Mouse (Mus musculus) forebrain, embryonic 13.5 days (tissue): ENCODE results near the gene Jchain. TPM values are rescaled to one million over a fixed set of nuclear protein-coding genes. Genes with fewer than 3 reads are reported as not detected.

ENCODE experiments used
- ATAC-seq: fragments of 200-750 bp; cut with Nextera tagmentation; 2 replicates; pipeline ENCODE4 v1.8.0; 2017
- H3K27ac ChIP-seq: fragments of 300-500 bp; sonication (generic); 2 replicates; pipeline ENCODE4 v1.5.1; 2015; ENCODE audit warnings: inconsistent platforms, mild to moderate bottlenecking, moderate library complexity
- H3K27me3 ChIP-seq: fragments of 300-500 bp; sonication (generic); 2 replicates; pipeline ENCODE4 v1.6.1; 2015; ENCODE audit warnings: mild to moderate bottlenecking, inconsistent platforms
- H3K36me3 ChIP-seq: fragments of 300-500 bp; sonication (generic); 2 replicates; pipeline ENCODE4 v1.6.1; 2015; ENCODE audit warnings: mild to moderate bottlenecking, inconsistent platforms; ENCODE audit not compliant: poor library complexity, severe bottlenecking
- H3K4me1 ChIP-seq: fragments of 300-500 bp; sonication (generic); 2 replicates; pipeline ENCODE4 v1.6.1; 2015; ENCODE audit warnings: inconsistent platforms
- H3K4me2 ChIP-seq: fragments of 300-500 bp; sonication (generic); 2 replicates; pipeline ENCODE4 v1.6.1; 2015; ENCODE audit warnings: inconsistent platforms, mild to moderate bottlenecking, moderate library complexity
- H3K4me3 ChIP-seq: fragments of 300-500 bp; sonication (generic); 2 replicates; pipeline ENCODE4 v1.5.1; 2015; ENCODE audit warnings: mild to moderate bottlenecking, inconsistent platforms
- H3K9ac ChIP-seq: fragments of 300-500 bp; sonication (generic); 2 replicates; pipeline ENCODE4 v1.6.1; 2015; ENCODE audit warnings: mild to moderate bottlenecking, inconsistent platforms
- H3K9me3 ChIP-seq: fragments of 300-500 bp; sonication (generic); replicated peaks from 2 replicates; pipeline ENCODE4 v1.6.1; 2016; ENCODE audit warnings: inconsistent platforms
- WGBS: fragments of 180-500 bp; shearing (Covaris S2); methylation state at CpG from one replicate; pipeline ENCODE4 v1.1.7; 2015; 5-methylcytosine and 5-hydroxymethylcytosine counted together
- polyA plus RNA-seq: library from polyadenylated mRNA; unstranded; fragments of >200 nt; fragmentation: Nextera tagmentation; extraction: Ambion mirVana; gene quantifications from 2 replicates; pipeline ENCODE4 v1.2.1, GENCODE M21; 2015

Jchain gene
- 0.18 and 0.38 TPM in 2 replicates for polyA plus RNA-seq

DNA sequence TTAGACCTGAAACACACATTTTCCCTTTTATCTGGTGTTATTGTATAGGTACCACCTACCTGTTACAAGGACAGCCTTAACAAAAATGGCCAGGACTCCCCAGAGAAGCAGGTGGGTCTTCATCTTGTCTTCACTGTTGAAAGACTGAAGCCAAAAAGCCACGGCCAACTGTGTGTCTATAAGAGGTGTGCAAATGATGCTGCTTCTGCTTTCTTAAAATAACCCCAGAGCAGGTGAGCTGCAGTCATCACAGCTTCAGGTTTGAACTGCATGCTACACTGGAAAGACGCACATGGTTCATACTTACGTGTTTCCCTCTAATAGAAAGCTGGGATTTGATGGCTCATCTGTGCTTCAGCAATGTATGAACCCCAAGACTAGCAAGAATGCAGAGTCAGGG lies at the start of gene Jchain:
Gene Jchain, minus strand, starts transcription at position 235 of the 400 bp plus-strand sequence.
- no peak for ATAC-seq
- H3K4me1 ChIP-seq = no peaks in the 10 kb centered on the region
- no peak within 1 kb of the TSS for H3K9ac ChIP-seq
- no peak within 1 kb of the TSS for H3K4me3 ChIP-seq
- WGBS = 89% methylated on average over 3 of the region's 3 CpGs
- H3K36me3 ChIP-seq = no peaks in the 10 kb centered on the region
- H3K27ac ChIP-seq = no peak within 1 kb of the TSS
- H3K27me3 ChIP-seq = no peaks in the 10 kb centered on the region
- no peak within 1 kb of the TSS for H3K4me2 ChIP-seq
- H3K9me3 ChIP-seq = no peaks in the 10 kb centered on the region

DNA sequence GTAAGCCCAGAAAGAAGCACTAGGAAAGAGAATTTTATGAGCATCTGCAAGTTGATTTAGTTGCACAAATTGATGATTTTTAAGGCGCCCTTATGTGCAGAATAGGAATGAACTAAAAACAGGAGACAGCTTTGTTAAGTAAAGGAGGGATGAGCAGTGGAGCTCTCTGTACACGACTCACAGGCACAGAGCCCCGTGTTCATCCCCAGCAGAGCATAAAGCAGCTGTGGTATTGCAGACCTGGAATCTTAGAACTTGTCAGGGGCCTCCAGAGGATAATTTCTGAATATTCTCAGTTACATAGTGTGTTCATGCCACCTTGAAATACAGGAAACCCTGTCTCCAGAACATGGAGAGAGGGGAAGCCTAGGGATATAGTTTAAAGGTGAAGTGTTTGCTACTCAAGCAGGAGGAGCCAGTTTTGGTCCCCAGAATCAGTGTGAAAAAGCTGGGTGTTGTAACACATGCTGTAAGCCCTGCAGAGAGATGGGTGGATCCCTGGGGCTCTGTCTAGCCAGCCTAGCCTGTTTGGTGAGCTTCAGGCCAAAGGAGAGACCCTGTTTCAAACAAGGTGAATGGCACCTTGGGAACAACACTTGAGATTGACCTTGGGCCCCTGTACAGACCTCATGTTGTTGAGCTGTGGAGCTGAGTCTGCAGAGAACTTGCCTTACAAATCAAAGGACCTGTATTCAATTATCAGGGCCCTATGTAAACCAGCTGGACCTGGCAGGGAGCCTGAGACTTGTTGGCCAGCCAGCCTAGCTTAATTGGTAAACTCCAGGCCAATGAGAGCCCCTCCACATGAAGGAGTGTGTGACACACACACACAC lies 48.0 kb upstream of the Jchain start:
- no peak overlapping the region for H3K4me2 ChIP-seq
- no peak overlapping the region for H3K4me3 ChIP-seq
- peak; percentile 51; the same call in 1 of the 2 replicates for ATAC-seq
- H3K27me3 ChIP-seq = no peaks in the 10 kb centered on the region
- no peaks in the 10 kb centered on the region for H3K9me3 ChIP-seq
- peaks cover 7% of the 10 kb centered on the region; the same call in 1 of the 2 replicates for H3K36me3 ChIP-seq
- no peak overlapping the region for H3K9ac ChIP-seq
- whole genome bisulfite sequencing = 71% methylated on average over 3 of the region's 3 CpGs
- no peak overlapping the region for H3K27ac ChIP-seq
- 0 out of 2 replicates have a peak, but pooled peaks cover 5% of the 10 kb centered on the region for H3K4me1 ChIP-seq

DNA sequence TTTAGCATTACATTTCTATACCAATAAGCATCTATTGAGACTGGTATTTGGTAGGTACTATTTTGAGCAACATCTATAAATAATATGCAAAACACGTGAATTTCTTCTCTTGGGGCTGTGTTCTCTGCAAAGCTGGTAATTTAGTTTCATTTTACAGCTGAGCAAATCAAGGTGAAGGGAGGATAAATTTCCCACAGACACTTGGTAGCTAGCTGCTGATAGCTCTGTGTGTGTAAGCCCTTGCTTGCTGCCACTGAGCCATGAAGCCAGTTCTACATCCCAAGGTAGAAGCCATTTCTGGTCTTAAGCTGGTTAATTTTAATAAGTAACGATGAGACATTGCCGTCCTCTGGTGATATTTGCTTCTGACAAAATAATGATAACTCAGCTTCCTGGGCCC lies 47.1 kb upstream of the Jchain start:
- Histone ChIP-seq H3K9ac (no peak overlapping the region), H3K36me3 (peaks cover 14% of the 10 kb centered on the region; the same call in 1 of the 2 replicates), H3K4me1 (0 out of 2 replicates have a peak, but pooled peaks cover 5% of the 10 kb centered on the region), H3K27me3 (no peaks in the 10 kb centered on the region), H3K4me3 (no peak overlapping the region), H3K4me2 (no peak overlapping the region), H3K9me3 (no peaks in the 10 kb centered on the region), H3K27ac (no peak overlapping the region)
- ATAC-seq = no peak
- WGBS = 87% methylated on average over 3 of the region's 3 CpGs

DNA sequence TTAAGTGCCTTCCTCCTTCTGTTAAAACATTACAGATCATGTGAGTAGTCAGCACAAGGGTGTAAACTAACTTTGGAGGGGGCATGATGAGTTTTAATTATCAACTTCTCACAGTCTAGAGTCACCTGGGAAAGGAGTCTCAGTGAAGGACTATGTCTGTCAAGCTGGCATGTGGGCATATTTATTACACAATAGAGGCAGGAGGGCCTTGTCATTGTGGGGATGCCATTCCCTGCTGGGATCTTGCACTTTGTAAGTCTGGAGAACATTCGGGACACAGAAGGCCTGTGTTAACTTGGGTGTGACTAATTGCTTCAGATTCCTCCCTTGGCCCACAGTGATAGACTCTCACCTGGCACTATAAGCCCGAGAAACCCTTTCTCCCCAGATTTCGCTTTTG lies 41.9 kb upstream of the Jchain start:
- H3K27me3 ChIP-seq = no peaks in the 10 kb centered on the region
- H3K4me3 ChIP-seq = no peak overlapping the region
- H3K9ac ChIP-seq = no peak overlapping the region
- no peak overlapping the region for H3K27ac ChIP-seq
- H3K4me1 ChIP-seq = peaks cover 11% of the 10 kb centered on the region
- no peaks in the 10 kb centered on the region for H3K9me3 ChIP-seq
- WGBS = 60% methylated on average over 3 of the region's 3 CpGs
- peaks cover 17% of the 10 kb centered on the region for H3K36me3 ChIP-seq
- H3K4me2 ChIP-seq = no peak overlapping the region
- ATAC-seq = no peak

DNA sequence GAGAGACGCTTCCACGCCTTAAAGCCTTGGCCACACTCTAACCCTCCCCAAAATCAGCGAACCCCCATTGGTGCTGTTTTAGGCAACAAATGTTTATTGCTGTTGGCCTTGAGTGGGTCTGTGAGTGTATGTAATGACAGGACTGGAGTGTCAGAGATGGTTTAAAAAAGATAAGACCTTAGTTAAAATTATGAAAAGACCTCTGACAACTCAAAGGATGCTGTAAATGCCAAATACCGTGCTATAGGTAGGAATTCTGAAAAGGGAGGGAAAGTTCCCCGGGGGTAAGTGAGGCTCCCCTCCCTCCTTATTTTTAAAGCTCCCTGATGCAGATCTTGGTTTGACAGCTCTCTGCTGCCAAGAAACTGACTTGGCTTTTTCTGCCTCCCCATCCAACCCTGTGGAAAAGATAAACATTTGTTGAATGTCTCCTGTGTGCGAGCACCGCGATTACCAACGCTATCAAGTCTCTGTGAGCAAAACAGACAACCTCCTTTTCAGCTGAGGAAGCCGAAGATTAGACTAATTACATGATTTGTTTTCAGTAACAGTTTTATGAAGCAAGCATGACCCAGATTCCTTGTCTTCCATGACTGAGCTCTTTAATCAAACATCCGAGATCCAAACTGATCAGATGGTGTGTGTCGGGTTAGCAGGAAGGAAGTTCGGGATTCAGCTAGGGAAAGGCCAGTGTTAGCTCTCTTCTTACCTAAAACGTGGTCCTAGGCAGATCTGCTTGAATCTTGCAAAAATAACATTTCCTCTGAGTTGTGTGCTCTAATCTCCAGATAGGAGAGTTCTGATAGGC lies 38.5 kb upstream of the Jchain start:
- WGBS = 7% methylated on average over 14 of the region's 14 CpGs
- Histone ChIP-seq H3K4me2 (peak overlapping the region; percentile 76), H3K9me3 (no peaks in the 10 kb centered on the region), H3K4me3 (peak overlapping the region; percentile 84), H3K9ac (peak overlapping the region; percentile 86), H3K4me1 (peaks cover 13% of the 10 kb centered on the region), H3K36me3 (peaks cover 13% of the 10 kb centered on the region; the same call in 1 of the 2 replicates), H3K27me3 (no peaks in the 10 kb centered on the region), H3K27ac (peak overlapping the region; percentile 90)
- ATAC-seq = 0 out of 2 replicates have a peak, but pooled peaks have one; percentile 6

DNA sequence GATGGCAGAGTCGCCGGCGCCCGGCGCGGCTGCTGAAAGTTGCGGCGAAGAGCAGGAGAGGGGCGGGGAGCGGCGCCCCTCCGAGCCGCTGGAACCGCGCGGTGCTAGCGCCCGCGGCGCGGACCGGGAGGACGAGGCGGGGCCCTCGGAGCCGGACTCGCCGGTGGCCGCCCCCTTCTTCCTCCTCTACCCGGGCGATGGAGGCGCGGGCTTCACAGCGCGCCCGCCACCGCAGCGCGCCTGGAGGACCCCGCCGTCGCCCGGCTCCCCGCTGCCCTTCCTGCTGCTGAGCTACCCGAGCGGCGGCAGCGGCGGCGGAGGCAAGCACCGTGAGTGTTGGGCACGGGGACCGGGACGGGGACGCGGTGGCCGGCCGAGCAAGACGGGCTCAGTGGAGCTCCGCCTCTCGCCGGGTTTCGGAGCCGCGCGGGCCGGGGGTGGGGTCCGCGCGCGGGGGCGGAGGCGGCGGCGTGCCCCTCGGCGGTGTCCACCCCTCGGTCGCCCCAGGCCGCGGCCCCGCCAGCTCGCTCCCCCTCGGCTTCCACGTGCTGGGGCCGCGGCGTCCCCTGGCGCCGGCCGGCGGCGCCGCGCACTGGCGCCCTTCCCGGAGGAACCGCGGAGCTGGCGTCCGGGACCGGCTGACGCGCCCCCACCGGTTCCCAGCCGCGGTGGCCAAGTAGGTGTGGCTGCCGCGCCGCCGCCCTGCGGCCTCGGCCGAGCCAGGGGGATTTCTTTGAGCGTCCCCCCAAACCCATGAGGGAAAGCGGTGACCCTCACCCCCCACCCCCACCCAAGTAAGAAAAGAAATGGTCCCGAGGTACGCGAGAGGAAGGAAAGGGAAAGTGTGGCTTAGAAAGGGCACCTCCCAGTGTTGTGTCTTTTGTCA lies 37.7 kb upstream of the Jchain start:
- peaks cover 9% of the 10 kb centered on the region; the same call in 1 of the 2 replicates for H3K36me3 ChIP-seq
- no peaks in the 10 kb centered on the region for H3K9me3 ChIP-seq
- under 1% methylated on average over 74 of the region's 119 CpGs for WGBS
- H3K27ac ChIP-seq = peak overlapping the region; percentile 90
- no peaks in the 10 kb centered on the region for H3K27me3 ChIP-seq
- peak overlapping the region; percentile 76 for H3K4me2 ChIP-seq
- H3K4me3 ChIP-seq = peak overlapping the region; percentile 84
- ATAC-seq = peak; percentile 75
- H3K4me1 ChIP-seq = peaks cover 13% of the 10 kb centered on the region
- H3K9ac ChIP-seq = peak overlapping the region; percentile 86

DNA sequence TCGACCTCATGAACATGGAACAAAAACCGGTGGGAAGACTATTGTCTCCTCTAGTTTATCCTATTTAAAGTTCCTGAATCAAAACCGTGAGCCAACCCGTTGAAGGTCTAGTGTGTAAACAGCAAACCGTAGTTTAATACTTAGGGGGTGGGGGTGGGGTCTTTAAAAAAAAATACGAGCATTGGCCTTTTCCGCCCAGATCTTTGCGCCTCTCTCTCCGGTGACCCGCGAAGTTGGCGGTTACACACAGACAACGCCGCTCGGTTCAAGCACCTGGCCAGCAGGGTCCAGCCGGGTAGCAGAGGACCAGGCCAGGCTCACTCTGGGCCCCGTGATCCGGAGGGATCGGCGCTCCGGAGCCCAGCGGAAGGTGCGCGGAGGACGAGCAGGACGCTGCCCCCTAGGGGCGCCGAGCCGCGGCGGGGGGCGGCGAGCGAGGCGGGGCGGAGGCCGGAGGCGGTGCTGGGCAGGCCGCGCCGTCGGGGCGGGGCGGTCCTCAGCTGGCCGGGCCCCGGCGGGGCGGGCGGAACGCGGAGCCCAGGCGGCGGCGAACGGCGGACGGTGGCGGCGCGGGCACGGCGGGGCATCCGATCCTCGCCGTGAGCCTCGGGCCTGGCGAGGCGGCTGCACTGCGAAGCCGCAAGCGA lies 36.9 kb upstream of the Jchain start, which contains the start of gene Rufy3:
Gene Rufy3, plus strand, starts transcription at position 540 of the 647 bp plus-strand sequence.
- Histone ChIP-seq H3K4me2 (peak within 1 kb of the TSS; percentile 76), H3K4me3 (peak within 1 kb of the TSS; percentile 84), H3K27ac (peak within 1 kb of the TSS; percentile 90), H3K27me3 (no peaks in the 10 kb centered on the region), H3K9ac (peak within 1 kb of the TSS; percentile 86), H3K9me3 (no peaks in the 10 kb centered on the region), H3K36me3 (peaks cover 6% of the 10 kb centered on the region; the same call in 1 of the 2 replicates), H3K4me1 (peaks cover 13% of the 10 kb centered on the region)
- under 1% methylated on average over 48 of the region's 71 CpGs for WGBS
- ATAC-seq = peak; percentile 91

DNA sequence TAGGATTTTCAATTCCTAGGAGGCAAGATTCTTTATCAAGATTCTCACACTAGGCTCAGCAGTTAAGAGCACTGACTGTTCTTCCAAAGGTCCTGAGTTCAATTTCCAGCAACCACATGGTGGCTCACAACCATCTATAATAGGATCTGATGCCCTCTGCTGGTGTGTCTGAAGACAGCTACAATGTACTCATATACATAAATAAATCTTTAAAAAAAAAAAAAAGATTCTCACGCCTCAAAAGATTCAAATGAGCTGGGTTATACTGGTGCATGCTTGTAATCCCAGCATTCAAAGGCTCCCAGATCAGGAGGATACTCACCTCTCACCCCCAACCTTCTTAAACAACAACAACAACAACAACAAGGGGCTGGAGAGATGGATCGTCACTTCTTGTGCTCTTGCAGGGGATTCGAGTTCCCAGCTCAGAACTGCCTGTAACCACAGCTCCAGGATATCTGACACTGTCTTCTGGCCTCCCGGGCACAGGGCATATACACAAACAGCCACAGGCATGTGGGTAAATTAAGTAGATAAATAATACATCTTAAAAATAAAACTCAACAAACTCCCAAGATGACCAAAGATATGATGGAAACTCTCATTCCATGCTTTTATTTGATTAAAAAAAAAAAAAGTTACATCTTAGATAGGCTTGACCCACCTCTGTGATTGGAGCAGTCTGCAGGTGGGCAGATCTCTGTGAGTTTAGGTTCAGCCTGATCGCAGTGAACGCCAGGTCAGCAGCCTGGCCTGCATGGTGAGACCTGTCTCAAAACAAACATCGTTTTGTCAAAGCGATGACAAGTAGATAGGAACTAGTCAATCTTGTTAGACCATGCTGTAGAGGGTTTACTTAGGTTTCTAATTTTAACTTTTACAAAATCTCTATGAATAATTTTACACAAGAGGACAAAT lies 35.4 kb upstream of the Jchain start:
- H3K9ac ChIP-seq = no peak overlapping the region
- no peaks in the 10 kb centered on the region for H3K9me3 ChIP-seq
- 78% methylated on average over 8 of the region's 8 CpGs for WGBS
- H3K4me3 ChIP-seq = no peak overlapping the region
- ATAC-seq = no peak
- H3K4me1 ChIP-seq = peaks cover 13% of the 10 kb centered on the region
- H3K27ac ChIP-seq = no peak overlapping the region
- no peak overlapping the region for H3K4me2 ChIP-seq
- peaks cover under 1% of the 10 kb centered on the region; the same call in 1 of the 2 replicates for H3K36me3 ChIP-seq
- H3K27me3 ChIP-seq = no peaks in the 10 kb centered on the region

DNA sequence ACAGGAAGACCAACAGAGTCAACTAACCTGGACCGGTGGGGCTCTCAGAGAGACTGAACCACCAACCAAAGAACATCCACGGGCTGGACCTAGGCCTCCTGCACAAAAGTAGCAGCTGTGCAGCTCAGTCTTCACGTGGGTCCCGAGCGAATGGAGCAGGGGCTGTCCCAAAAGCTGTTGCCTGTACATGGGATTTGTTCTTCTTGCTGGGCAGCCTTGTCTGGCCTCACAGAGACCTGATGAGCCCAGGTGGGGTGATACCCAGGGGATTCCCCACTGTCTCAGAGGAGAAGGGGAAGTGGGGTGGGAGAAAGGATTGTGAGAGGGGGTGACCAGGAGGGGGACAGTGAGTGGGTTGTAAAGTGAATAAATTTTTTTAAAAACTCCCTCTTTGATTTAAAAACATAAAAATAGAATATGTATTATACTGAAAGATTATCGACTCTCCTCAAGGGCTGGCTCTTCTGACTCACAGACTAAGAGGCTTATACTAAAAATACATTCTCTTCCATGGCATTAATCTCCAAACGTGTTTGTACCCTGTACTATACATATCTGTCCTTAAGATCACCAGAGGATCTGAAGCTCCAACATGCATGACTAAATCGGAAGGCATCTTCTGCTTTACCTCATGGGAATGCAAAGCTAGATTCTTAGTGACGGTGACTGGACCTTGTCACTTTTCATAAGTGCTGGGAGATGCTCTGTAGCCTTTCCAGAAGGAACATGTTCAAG lies 33.6 kb upstream of the Jchain start:
- Histone ChIP-seq H3K27ac (no peak overlapping the region), H3K9ac (no peak overlapping the region), H3K4me1 (peaks cover 17% of the 10 kb centered on the region), H3K9me3 (no peaks in the 10 kb centered on the region), H3K4me2 (no peak overlapping the region), H3K36me3 (no peaks in the 10 kb centered on the region), H3K4me3 (no peak overlapping the region), H3K27me3 (no peaks in the 10 kb centered on the region)
- ATAC-seq = no peak
- WGBS = 87% methylated on average over 9 of the region's 9 CpGs

DNA sequence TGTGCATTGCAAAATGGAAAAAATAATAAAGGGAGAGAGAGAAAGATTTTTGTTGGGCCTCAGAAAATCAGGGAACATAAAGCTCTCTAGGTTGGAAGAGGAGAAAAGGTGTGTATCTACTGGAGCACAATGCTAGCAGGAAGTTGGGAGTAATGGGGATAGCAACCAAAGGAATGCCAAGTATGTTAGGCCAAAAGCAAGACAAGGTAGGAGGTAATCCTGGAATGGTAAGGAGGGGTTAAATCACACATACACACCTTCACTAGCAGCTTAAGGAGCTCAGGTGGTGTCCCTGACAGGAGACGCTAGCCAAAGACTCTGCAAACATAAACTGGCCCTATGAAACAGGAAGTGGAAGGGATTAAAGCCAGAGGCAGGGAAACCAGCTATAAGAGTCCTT lies 31.3 kb upstream of the Jchain start:
- no peak overlapping the region for H3K9ac ChIP-seq
- no peak overlapping the region for H3K27ac ChIP-seq
- no peaks in the 10 kb centered on the region for H3K27me3 ChIP-seq
- peaks cover 27% of the 10 kb centered on the region for H3K4me1 ChIP-seq
- no peak for ATAC-seq
- 52% methylated on average over 1 of the region's 1 CpGs for WGBS
- no peak overlapping the region for H3K4me2 ChIP-seq
- no peaks in the 10 kb centered on the region for H3K36me3 ChIP-seq
- no peaks in the 10 kb centered on the region for H3K9me3 ChIP-seq
- H3K4me3 ChIP-seq = no peak overlapping the region
